Mouse (Mus musculus): ENCODE measurements at regions not wholly inside any gene's neighbourhood (a gene's known extent, or its start where the extent isn't known, plus 50 kb on each side); places are given as distances from the start of the nearest gene placed in this dataset.

DNA sequence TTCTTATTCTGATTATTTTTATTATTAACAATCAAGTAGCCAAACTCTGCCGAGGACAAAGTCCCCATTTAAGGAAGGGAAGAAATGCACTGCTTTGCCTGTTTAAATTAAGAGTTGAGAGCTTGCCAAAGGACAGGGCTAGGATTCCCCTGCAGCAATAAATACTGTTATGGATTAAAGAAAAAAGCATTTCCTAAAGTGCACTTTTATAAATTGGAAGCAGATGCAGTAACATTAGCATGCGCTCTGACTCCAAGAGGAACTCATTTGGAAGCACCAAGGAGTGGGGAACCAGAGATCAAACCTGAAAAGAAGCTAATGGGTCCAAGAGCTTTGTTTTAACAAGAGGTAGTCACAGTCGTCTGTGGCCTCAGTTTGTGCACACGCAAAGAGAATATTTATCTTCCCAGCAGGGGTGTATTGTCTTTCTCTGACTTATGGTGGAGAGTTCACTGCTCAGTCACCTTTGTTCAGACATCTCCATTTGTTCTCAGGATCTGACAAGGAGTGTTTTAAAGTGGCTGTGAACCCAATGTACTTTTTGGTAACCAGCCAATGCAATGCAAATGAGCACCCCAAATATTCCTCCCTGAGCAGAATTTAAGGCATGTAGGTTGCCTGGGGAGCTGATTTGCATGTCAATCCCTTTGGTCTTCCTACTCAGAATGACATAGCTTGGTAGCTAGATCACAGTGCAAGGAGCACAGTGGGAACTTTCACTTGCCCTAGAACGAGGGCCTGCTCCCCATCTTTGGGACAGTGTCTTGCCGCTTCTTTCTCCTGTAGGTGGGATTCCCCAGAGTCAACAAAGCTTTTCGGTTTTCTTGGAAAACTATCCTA is 119.1 kb upstream of the Nbea start:
- peaks cover 6% of the 10 kb centered on the region for H3K4me1 ChIP-seq
- no peak overlapping the region for H3K4me2 ChIP-seq (replicated peaks)
- peak; percentile 77 for ATAC-seq (ENCODE audit: low FRiP score)
- no peaks in the 10 kb centered on the region for H3K9me3 ChIP-seq (replicated peaks)
- H3K27ac ChIP-seq = no peak overlapping the region
- no peaks in the 10 kb centered on the region for H3K27me3 ChIP-seq
- H3K4me3 ChIP-seq = no peak overlapping the region
- H3K36me3 ChIP-seq = no peaks in the 10 kb centered on the region
- H3K9ac ChIP-seq = no peak overlapping the region
- 17% methylated on average over 7 of the region's 7 CpGs for WGBS

DNA sequence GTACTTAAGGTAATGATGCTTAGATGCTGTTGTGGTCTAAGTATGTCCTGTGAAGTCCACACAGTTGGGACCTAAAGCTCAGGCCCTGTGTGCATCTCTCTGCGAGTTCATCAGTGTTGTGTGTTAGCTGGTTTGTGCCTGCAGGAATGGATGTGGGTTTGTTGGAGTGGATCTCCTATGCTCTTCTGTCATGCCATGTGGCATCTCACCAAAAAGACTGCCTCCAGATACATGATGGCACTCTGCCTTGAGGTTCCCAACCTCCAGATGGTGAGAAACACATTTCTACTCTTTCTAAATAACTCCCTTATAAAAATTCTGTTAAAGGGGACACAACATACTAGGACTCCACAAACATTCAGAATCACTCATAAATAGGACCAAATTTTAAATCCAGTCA is 117.3 kb upstream of the Nbea start:
- Histone ChIP-seq H3K4me1 (peaks cover 6% of the 10 kb centered on the region), H3K36me3 (no peaks in the 10 kb centered on the region), H3K27me3 (no peaks in the 10 kb centered on the region), H3K4me2 (replicated peaks) (no peak overlapping the region), H3K9me3 (replicated peaks) (no peaks in the 10 kb centered on the region), H3K4me3 (no peak overlapping the region), H3K27ac (no peak overlapping the region), H3K9ac (no peak overlapping the region)
- 89% methylated on average over 1 of the region's 1 CpGs for WGBS
- ATAC-seq (ENCODE audit: low FRiP score) = no peak

GRCm38 (mm10) chr3:56295578-56295977 is 112.1 kb upstream of the Nbea start:
- H3K36me3 ChIP-seq = no peaks in the 10 kb centered on the region
- H3K27me3 ChIP-seq = no peaks in the 10 kb centered on the region
- H3K27ac ChIP-seq = no peak overlapping the region
- H3K9ac ChIP-seq = no peak overlapping the region
- no peaks in the 10 kb centered on the region for H3K4me1 ChIP-seq
- no peaks in the 10 kb centered on the region for H3K9me3 ChIP-seq (replicated peaks)
- no peak overlapping the region for H3K4me3 ChIP-seq
- no peak overlapping the region for H3K4me2 ChIP-seq (replicated peaks)
- ATAC-seq (ENCODE audit: low FRiP score) = no peak
- WGBS = 89% methylated on average over 7 of the region's 7 CpGs

- Histone ChIP-seq H3K9me3 (replicated peaks) (no peaks in the 10 kb centered on the region), H3K4me1 (no peaks in the 10 kb centered on the region), H3K9ac (no peak overlapping the region), H3K36me3 (no peaks in the 10 kb centered on the region), H3K27me3 (no peaks in the 10 kb centered on the region), H3K4me2 (replicated peaks) (no peak overlapping the region), H3K27ac (no peak overlapping the region), H3K4me3 (no peak overlapping the region)
- no peak for ATAC-seq (ENCODE audit: low FRiP score)
- WGBS = 94% methylated on average over 5 of the region's 5 CpGs
These were observed 98.0 kb upstream of the Nbea start for GRCm38 (mm10) chr3:56281507-56281906.

GRCm38 (mm10) chr3:56280330-56280957 is 96.9 kb upstream of the Nbea start:
- no peak overlapping the region for H3K9ac ChIP-seq
- no peak overlapping the region for H3K27ac ChIP-seq
- ATAC-seq (ENCODE audit: low FRiP score) = no peak
- H3K4me3 ChIP-seq = no peak overlapping the region
- H3K27me3 ChIP-seq = no peaks in the 10 kb centered on the region
- H3K9me3 ChIP-seq (replicated peaks) = no peaks in the 10 kb centered on the region
- no peaks in the 10 kb centered on the region for H3K36me3 ChIP-seq
- no peaks in the 10 kb centered on the region for H3K4me1 ChIP-seq
- WGBS = 87% methylated on average over 6 of the region's 6 CpGs
- H3K4me2 ChIP-seq (replicated peaks) = no peak overlapping the region

DNA sequence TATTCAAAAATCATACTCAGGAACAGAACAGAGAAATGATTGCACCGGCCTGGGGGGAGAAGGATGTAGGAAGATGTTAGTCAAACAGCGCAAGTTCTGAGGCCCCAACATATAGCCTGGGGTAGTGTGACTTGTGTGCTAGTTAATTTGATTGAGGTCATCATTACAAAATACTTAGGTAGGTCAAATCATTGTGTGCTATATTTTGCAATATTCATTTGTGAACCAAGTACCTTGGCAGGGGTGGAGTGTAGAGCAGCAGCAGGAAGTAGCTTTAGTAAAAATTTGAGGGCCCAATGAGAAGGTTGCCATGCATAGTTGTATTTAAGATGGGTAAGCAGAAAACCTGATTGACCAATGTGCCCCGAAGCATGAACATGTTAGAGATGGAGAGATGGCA is 89.1 kb upstream of the Nbea start:
- Histone ChIP-seq H3K9me3 (replicated peaks) (no peaks in the 10 kb centered on the region), H3K27me3 (no peaks in the 10 kb centered on the region), H3K4me3 (no peak overlapping the region), H3K27ac (no peak overlapping the region), H3K4me1 (no peaks in the 10 kb centered on the region), H3K36me3 (no peaks in the 10 kb centered on the region), H3K4me2 (replicated peaks) (no peak overlapping the region), H3K9ac (no peak overlapping the region)
- WGBS = 91% methylated on average over 3 of the region's 3 CpGs
- no peak for ATAC-seq (ENCODE audit: low FRiP score)

DNA sequence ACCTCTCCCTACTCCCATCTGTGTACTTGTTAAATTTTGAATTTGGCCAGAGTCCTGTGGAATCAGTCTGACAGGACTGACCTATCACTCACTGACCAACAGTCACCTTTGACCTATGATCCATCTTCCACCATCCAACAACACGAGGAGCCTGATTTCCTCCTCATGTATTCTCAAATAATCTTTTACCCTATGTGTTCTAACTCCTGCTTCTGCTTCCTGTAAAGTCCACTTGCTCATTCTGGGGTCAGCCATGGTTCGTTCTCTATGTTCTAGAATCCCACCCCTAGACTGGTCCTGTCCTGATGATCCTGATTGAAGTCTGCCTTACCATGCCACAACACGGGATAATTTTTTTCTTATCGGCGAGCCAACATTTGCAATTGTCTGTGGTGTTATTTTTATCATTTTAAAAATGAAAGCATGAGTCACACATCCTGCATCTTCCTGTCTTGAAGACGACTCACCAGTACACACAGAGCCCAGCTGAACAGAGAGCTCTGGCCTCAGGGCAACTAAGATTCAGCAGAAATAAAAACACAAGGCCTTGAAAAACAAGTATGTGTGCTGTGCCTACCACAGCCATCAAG is 86.8 kb upstream of the Nbea start:
- Histone ChIP-seq H3K4me3 (no peak overlapping the region), H3K27ac (no peak overlapping the region), H3K9ac (no peak overlapping the region), H3K9me3 (replicated peaks) (no peaks in the 10 kb centered on the region), H3K36me3 (no peaks in the 10 kb centered on the region), H3K27me3 (no peaks in the 10 kb centered on the region), H3K4me2 (replicated peaks) (no peak overlapping the region), H3K4me1 (no peaks in the 10 kb centered on the region)
- 82% methylated on average over 6 of the region's 6 CpGs for WGBS
- ATAC-seq (ENCODE audit: low FRiP score) = no peak

DNA sequence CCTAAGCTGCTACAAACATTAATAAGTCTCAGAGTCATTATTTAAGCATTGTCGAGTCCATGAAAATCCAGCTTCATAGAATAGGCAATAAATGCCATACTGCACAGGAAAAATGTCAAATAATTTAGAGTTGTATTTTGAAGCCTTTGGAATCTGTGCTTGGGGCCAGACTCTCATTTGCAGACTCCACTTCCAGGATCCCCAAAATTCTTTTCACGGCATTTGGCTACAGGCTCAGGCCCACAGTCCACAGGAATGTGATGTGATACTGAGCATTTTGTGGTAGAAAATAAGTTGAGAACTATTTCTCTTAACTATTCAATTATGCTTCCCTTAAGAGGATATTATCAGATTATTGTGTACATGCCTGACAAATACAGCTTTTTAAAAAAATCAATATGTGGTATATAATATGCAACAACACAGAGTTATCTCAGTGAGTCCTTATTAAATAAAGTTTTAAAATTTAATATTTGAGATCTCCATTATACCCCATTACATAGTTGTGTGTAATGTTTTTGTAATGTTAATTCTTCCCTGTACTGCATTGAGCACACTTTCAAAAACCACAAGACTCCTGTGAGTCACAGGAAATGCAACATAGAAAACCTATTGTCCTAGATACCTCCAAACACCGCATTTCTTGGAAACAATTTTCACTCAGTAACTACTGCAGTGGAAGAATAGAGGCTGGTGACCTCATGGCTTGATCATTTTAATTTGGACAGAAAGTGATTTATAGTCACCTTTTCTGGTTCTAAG is 78.5 kb upstream of the Nbea start:
- no peaks in the 10 kb centered on the region for H3K36me3 ChIP-seq
- H3K4me2 ChIP-seq (replicated peaks) = no peak overlapping the region
- no peak overlapping the region for H3K9ac ChIP-seq
- ATAC-seq (ENCODE audit: low FRiP score) = no peak
- no peaks in the 10 kb centered on the region for H3K4me1 ChIP-seq
- H3K27me3 ChIP-seq = no peaks in the 10 kb centered on the region
- no peak overlapping the region for H3K27ac ChIP-seq
- no peaks in the 10 kb centered on the region for H3K9me3 ChIP-seq (replicated peaks)
- 83% methylated on average over 3 of the region's 3 CpGs for whole genome bisulfite sequencing
- H3K4me3 ChIP-seq = no peak overlapping the region

- H3K9ac ChIP-seq = no peak overlapping the region
- H3K9me3 ChIP-seq (replicated peaks) = no peaks in the 10 kb centered on the region
- H3K4me1 ChIP-seq = no peaks in the 10 kb centered on the region
- H3K4me3 ChIP-seq = no peak overlapping the region
- ATAC-seq (ENCODE audit: low FRiP score) = no peak
- H3K27ac ChIP-seq = no peak overlapping the region
- H3K4me2 ChIP-seq (replicated peaks) = no peak overlapping the region
- WGBS = 61% methylated on average over 5 of the region's 5 CpGs
- no peaks in the 10 kb centered on the region for H3K27me3 ChIP-seq
- H3K36me3 ChIP-seq = no peaks in the 10 kb centered on the region
These were observed 72.8 kb upstream of the Nbea start for GRCm38 (mm10) chr3:56256271-56256670.

GRCm38 (mm10) chr3:56244370-56244769 is 60.9 kb upstream of the Nbea start:
- H3K4me2 ChIP-seq (replicated peaks) = no peak overlapping the region
- no peak overlapping the region for H3K4me3 ChIP-seq
- H3K4me1 ChIP-seq = no peaks in the 10 kb centered on the region
- no peak for ATAC-seq (ENCODE audit: low FRiP score)
- H3K27ac ChIP-seq = no peak overlapping the region
- H3K27me3 ChIP-seq = no peaks in the 10 kb centered on the region
- H3K36me3 ChIP-seq = no peaks in the 10 kb centered on the region
- no peak overlapping the region for H3K9ac ChIP-seq
- 33% methylated on average over 1 of the region's 1 CpGs for WGBS
- no peaks in the 10 kb centered on the region for H3K9me3 ChIP-seq (replicated peaks)

DNA sequence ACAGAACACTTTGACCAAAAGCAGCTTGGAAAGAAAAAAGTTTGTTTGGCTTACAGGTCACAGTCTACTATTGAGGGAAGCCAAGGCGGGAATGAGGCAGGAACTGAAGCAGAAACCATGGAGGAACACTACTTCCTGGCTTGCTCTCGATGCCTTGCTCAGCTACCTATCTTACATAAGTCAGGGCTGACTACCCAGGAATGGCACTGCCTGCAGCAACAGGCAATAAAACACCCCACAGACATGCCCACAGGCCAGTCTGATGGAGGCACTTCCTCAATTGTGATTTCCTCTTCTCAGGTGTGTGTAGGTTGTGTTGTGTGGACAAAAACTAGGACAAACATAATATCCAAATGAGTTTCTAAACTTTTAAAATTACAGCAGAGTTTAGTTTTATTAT is 54.7 kb upstream of the Nbea start:
- no peak for ATAC-seq (ENCODE audit: low FRiP score)
- no peaks in the 10 kb centered on the region for H3K9me3 ChIP-seq (replicated peaks)
- H3K4me2 ChIP-seq (replicated peaks) = no peak overlapping the region
- no peaks in the 10 kb centered on the region for H3K4me1 ChIP-seq
- 93% methylated on average over 2 of the region's 2 CpGs for WGBS
- H3K27me3 ChIP-seq = no peaks in the 10 kb centered on the region
- H3K36me3 ChIP-seq = no peaks in the 10 kb centered on the region
- no peak overlapping the region for H3K4me3 ChIP-seq
- H3K9ac ChIP-seq = no peak overlapping the region
- no peak overlapping the region for H3K27ac ChIP-seq

GRCm38 (mm10) chr3:56236163-56236562 is 52.7 kb upstream of the Nbea start:
- Histone ChIP-seq H3K4me1 (no peaks in the 10 kb centered on the region), H3K27me3 (no peaks in the 10 kb centered on the region), H3K9me3 (replicated peaks) (no peaks in the 10 kb centered on the region), H3K9ac (no peak overlapping the region), H3K4me2 (replicated peaks) (no peak overlapping the region), H3K4me3 (no peak overlapping the region), H3K27ac (no peak overlapping the region), H3K36me3 (no peaks in the 10 kb centered on the region)
- WGBS = 77% methylated on average over 1 of the region's 1 CpGs
- no peak for ATAC-seq (ENCODE audit: low FRiP score)
